Mouse (Mus musculus) kidney, embryonic 14.5 days (tissue): ENCODE measurements around the gene Gstp2. TPM values are rescaled to one million over a fixed set of nuclear protein-coding genes. Genes with fewer than 3 reads are reported as not detected.

ENCODE experiments used
- ATAC-seq: fragments of 200-750 bp; cut with Nextera tagmentation; 2 replicates; pipeline ENCODE4 v1.8.0; 2017; ENCODE audit warnings: moderate number of reproducible peaks, mild to moderate bottlenecking, moderate TSS enrichment, moderate library complexity; ENCODE audit not compliant: low FRiP score, low TSS enrichment
- H3K27ac ChIP-seq: fragments of 300-500 bp; sonication (generic); 2 replicates; pipeline ENCODE4 v1.5.1; 2014; ENCODE audit warnings: low read depth, mild to moderate bottlenecking, low read length, moderate library complexity, mixed read lengths
- H3K27me3 ChIP-seq: fragments of 300-500 bp; sonication (generic); 2 replicates; pipeline ENCODE4 v1.6.1; 2014; ENCODE audit warnings: mild to moderate bottlenecking, low read length; ENCODE audit not compliant: control insufficient read depth, insufficient read depth
- H3K36me3 ChIP-seq: fragments of 300-500 bp; sonication (generic); 2 replicates; pipeline ENCODE4 v1.6.1; 2014; ENCODE audit warnings: low read length, mixed read lengths; ENCODE audit not compliant: control insufficient read depth, insufficient read depth
- H3K4me1 ChIP-seq: fragments of 300-500 bp; sonication (generic); 2 replicates; pipeline ENCODE4 v1.6.1; 2014; ENCODE audit warnings: low read length, mixed read lengths; ENCODE audit not compliant: control insufficient read depth, insufficient read depth
- H3K4me2 ChIP-seq: fragments of 300-500 bp; sonication (generic); replicated peaks from 2 replicates; pipeline ENCODE4 v1.6.1; 2014; ENCODE audit warnings: low read depth, mild to moderate bottlenecking, low read length
- H3K4me3 ChIP-seq: fragments of 300-500 bp; sonication (generic); 2 replicates; pipeline ENCODE4 v1.5.1; 2014; ENCODE audit warnings: mild to moderate bottlenecking, low read length
- H3K9ac ChIP-seq: fragments of 300-500 bp; sonication (generic); 2 replicates; pipeline ENCODE4 v1.6.1; 2014; ENCODE audit warnings: low read depth, mild to moderate bottlenecking, low read length, moderate library complexity
- H3K9me3 ChIP-seq: fragments of 300-500 bp; sonication (generic); 2 replicates; pipeline ENCODE4 v1.6.1; 2016; ENCODE audit warnings: low read length; ENCODE audit not compliant: control insufficient read depth
- WGBS: fragments of 180-500 bp; shearing (Covaris S2); extraction: QIAGEN DNeasy Blood & Tissue Kit; methylation state at CpG from one replicate; pipeline ENCODE4 v1.1.7; 2014; 5-methylcytosine and 5-hydroxymethylcytosine counted together
- polyA plus RNA-seq: library from polyadenylated mRNA; unstranded; fragments of >200 nt; fragmentation: Nextera tagmentation; extraction: Ambion mirVana; gene quantifications from 2 replicates; pipeline ENCODE4 v1.2.1, GENCODE M21; 2014

The Gstp2 gene
- polyA plus RNA-seq, 1 experiment from 2014 or later = 1.4 TPM

DNA sequence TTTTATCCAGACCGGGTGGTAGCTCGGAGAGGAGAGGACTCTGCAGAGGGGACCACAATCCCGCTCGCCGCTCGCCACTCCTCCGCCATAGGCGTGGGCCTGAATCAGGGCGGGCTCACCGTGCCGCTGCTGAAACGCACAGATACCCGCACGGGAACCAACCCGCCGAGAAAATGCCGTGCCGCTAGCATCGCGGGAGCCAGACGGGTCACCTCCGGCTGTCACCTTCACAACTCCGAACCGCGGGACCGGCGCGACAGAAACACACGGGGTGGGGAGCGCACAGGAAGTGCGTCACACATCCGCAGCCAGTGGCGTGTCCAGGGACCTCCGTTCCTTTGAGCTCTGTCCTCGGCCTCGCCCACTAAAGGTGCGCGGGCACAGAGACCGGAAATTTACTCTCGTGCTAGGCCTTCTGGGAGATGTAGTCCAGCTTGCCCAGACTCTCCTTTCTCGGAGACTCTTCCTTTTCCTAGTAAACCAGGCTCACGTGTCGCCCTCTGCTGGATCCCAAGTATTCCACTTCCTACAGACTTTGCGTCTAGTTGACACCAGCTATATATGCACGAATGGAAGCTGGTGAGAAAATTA is 33.3 kb downstream of the Gstp2 start, which contains the start of gene Ndufv1:
TSS of gene Ndufv1 (minus strand) at position 375 of the 591 bp plus-strand sequence.
- H3K4me1 ChIP-seq = peaks cover 5% of the 10 kb centered on the region; the same call in 1 of the 2 replicates
- no peaks in the 10 kb centered on the region for H3K9me3 ChIP-seq
- no peak within 1 kb of the TSS for H3K27ac ChIP-seq
- ATAC-seq = peak; percentile 99
- WGBS = under 1% methylated on average over 42 of the region's 45 CpGs
- peak within 1 kb of the TSS; percentile 69 for H3K4me2 ChIP-seq
- H3K36me3 ChIP-seq = peaks cover 36% of the 10 kb centered on the region
- H3K27me3 ChIP-seq = no peaks in the 10 kb centered on the region
- H3K4me3 ChIP-seq = peak within 1 kb of the TSS; percentile 69
- H3K9ac ChIP-seq = peak within 1 kb of the TSS; percentile 62

- 96% methylated on average over 5 of the region's 5 CpGs for WGBS
Observed at GRCm38 (mm10) chr19:4011086-4011485, 34.7 kb downstream of the Gstp2 start.

GRCm38 (mm10) chr19:4005971-4006370 is 39.9 kb downstream of the Gstp2 start:
- Histone ChIP-seq H3K9ac (no peak overlapping the region), H3K4me1 (peaks cover 8% of the 10 kb centered on the region), H3K36me3 (peaks cover 52% of the 10 kb centered on the region), H3K4me2 (no peak overlapping the region), H3K27me3 (no peaks in the 10 kb centered on the region), H3K27ac (no peak overlapping the region), H3K4me3 (no peak overlapping the region), H3K9me3 (no peaks in the 10 kb centered on the region)
- 96% methylated on average over 8 of the region's 8 CpGs for WGBS
- ATAC-seq = no peak

More at GRCm38 (mm10) chr19:4011086-4011485, 34.7 kb downstream of the Gstp2 start:
- no peak overlapping the region for H3K4me2 ChIP-seq
- no peak for ATAC-seq
- no peak overlapping the region for H3K9ac ChIP-seq
- no peak overlapping the region for H3K27ac ChIP-seq
- peaks cover 5% of the 10 kb centered on the region; the same call in 1 of the 2 replicates for H3K4me1 ChIP-seq
- H3K27me3 ChIP-seq = no peaks in the 10 kb centered on the region
- no peak overlapping the region for H3K4me3 ChIP-seq
- H3K36me3 ChIP-seq = peaks cover 50% of the 10 kb centered on the region
- no peaks in the 10 kb centered on the region for H3K9me3 ChIP-seq

- WGBS = 90% methylated on average over 9 of the region's 9 CpGs
- peaks cover 44% of the 10 kb centered on the region for H3K36me3 ChIP-seq
Observed at GRCm38 (mm10) chr19:4005091-4005490, 40.7 kb downstream of the Gstp2 start.

DNA sequence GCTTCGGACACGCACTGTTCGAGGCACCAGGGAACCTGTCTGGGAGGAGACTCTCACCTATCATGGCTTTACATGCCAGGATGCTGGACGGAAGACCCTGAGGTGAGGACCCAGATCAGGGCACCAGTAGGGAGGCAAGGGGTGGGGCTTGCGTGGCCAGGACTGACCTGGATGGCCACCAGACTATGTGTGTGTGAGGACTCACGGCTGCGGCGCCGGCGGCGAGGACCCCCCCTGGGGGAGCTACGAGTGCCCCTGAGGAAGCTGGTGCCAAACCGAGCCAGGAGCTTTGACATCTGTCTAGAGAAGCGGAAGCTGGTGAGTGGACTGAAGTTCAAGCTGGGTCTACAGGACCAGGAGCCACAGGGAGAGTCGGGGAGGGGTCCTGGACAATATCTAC is 41.5 kb downstream of the Gstp2 start:
- Histone ChIP-seq H3K27me3 (no peaks in the 10 kb centered on the region), H3K4me2 (no peak overlapping the region), H3K36me3 (peaks cover 36% of the 10 kb centered on the region), H3K9me3 (no peaks in the 10 kb centered on the region), H3K27ac (no peak overlapping the region), H3K9ac (no peak overlapping the region), H3K4me1 (peaks cover 15% of the 10 kb centered on the region), H3K4me3 (no peak overlapping the region)
- no peak for ATAC-seq
- WGBS = 82% methylated on average over 15 of the region's 15 CpGs

More at GRCm38 (mm10) chr19:4005091-4005490, 40.7 kb downstream of the Gstp2 start:
- H3K9me3 ChIP-seq = no peaks in the 10 kb centered on the region
- H3K4me3 ChIP-seq = no peak overlapping the region
- H3K4me1 ChIP-seq = peaks cover 11% of the 10 kb centered on the region
- H3K4me2 ChIP-seq = no peak overlapping the region
- H3K9ac ChIP-seq = no peak overlapping the region
- H3K27me3 ChIP-seq = no peaks in the 10 kb centered on the region
- no peak overlapping the region for H3K27ac ChIP-seq
- ATAC-seq = no peak

DNA sequence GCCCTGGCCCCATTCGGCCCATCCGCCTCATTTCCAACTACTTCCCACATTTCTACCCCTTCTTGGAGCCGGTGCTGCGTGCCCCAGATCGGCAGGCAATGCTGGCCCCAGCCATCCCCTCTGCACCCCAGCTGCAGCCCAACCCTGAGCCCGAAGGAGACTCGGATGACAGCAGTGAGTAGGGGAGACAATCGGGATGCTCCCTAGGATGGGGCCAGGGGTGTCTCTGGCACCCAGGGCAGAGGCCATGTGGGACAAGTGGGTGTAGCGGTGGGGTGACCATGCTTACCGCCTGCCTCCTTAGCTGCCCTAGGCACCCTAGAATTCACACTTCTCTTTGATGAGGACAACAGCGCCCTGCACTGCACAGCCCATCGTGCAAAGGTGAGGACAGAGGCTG is 42.2 kb downstream of the Gstp2 start:
- Histone ChIP-seq H3K9ac (no peak overlapping the region), H3K4me1 (peaks cover 21% of the 10 kb centered on the region), H3K4me3 (no peak overlapping the region), H3K27ac (no peak overlapping the region), H3K9me3 (no peaks in the 10 kb centered on the region), H3K36me3 (peaks cover 29% of the 10 kb centered on the region), H3K27me3 (no peaks in the 10 kb centered on the region), H3K4me2 (no peak overlapping the region)
- WGBS = 74% methylated on average over 12 of the region's 12 CpGs
- no peak for ATAC-seq

GRCm38 (mm10) chr19:4003112-4003511 is 42.7 kb downstream of the Gstp2 start, which contains the start of gene Doc2g:
Doc2g (plus strand) TSS chr19:4003313.
- Histone ChIP-seq H3K4me3 (no peak within 1 kb of the TSS), H3K9me3 (no peaks in the 10 kb centered on the region), H3K4me1 (peaks cover 21% of the 10 kb centered on the region), H3K9ac (no peak within 1 kb of the TSS), H3K4me2 (no peak within 1 kb of the TSS), H3K27me3 (no peaks in the 10 kb centered on the region), H3K36me3 (peaks cover 24% of the 10 kb centered on the region), H3K27ac (no peak within 1 kb of the TSS)
- 67% methylated on average over 1 of the region's 1 CpGs for WGBS
- ATAC-seq = no peak

DNA sequence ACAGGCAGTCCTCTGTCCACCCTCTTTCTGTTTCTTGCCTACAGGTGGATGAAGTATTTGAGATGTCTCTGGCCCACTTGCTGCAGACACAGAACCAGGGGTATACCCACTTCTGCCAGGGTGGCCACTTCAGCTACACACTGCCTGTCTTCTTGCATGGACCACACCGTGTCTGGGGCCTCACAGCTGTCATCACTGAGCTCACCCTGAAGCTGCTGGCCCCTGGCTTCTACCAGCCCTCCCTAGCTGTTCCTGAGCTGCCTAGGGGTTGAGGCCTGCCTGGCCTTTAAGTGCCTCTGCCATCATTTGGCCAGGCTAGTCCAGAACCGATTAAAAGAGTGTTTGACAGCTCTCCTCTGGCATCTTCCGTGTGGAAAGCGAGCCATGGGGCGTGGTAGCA is 44.1 kb downstream of the Gstp2 start:
- Histone ChIP-seq H3K27me3 (no peaks in the 10 kb centered on the region), H3K27ac (no peak overlapping the region), H3K4me1 (peaks cover 26% of the 10 kb centered on the region), H3K9me3 (no peaks in the 10 kb centered on the region), H3K4me3 (no peak overlapping the region), H3K4me2 (no peak overlapping the region), H3K9ac (no peak overlapping the region), H3K36me3 (peaks cover 10% of the 10 kb centered on the region)
- ATAC-seq = no peak
- 76% methylated on average over 5 of the region's 5 CpGs for WGBS

DNA sequence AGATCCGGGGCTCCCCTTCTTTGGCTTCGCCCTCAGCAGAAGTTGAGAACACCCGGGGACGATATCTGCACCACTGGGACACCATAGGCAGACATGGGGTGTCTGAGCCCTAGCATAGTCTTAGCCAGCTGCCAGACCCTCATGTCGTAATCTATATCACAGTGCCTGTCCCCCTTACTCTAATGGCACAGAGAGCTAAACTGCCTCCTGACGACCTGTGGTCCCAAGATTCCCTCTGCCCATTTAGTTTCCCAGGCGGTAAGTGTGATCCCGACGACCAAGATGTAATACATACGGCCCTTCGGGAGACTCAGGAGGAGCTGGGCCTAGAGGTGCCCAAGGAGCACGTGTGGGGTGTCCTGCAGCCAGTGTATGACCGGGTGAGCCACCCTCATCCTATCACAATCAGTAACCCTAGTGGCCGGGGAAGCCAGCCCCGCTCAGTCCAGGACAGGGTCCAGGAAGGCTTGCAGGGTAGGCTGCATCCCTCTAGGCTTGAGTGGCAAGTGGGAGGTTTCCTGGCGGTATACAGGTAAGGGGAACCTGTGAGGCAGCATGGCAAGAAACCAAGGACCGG is 44.8 kb downstream of the Gstp2 start:
- peak overlapping the region; percentile 76 for H3K4me3 ChIP-seq

More for the DNA sequence above, 44.8 kb downstream of the Gstp2 start:
- Histone ChIP-seq H3K4me1 (peaks cover 32% of the 10 kb centered on the region), H3K9ac (peak overlapping the region; percentile 85), H3K9me3 (no peaks in the 10 kb centered on the region), H3K27ac (peak overlapping the region; percentile 93), H3K4me2 (peak overlapping the region; percentile 92), H3K36me3 (peaks cover 3% of the 10 kb centered on the region), H3K27me3 (no peaks in the 10 kb centered on the region)
- ATAC-seq = 0 out of 2 replicates have a peak, but pooled peaks have one; percentile 4
- WGBS = 14% methylated on average over 17 of the region's 17 CpGs
